Mouse (Mus musculus) olfactory bulb, adult 2 months (tissue): ENCODE data around the gene Notch1.

Experiments
- CTCF ChIP-seq: fragments of 200-500 bp; IDR thresholded peaks from 2 replicates; pipeline ENCODE4 v1.5.1; 2012; ENCODE audit warnings: low read depth, mild to moderate bottlenecking, low read length, moderate library complexity; ENCODE audit not compliant: insufficient read depth
- POLR2A ChIP-seq: fragments of 200-500 bp; IDR thresholded peaks from 2 replicates; pipeline ENCODE4 v1.6.1; 2012; ENCODE audit warnings: mild to moderate bottlenecking, low read depth, low read length, moderate library complexity; ENCODE audit not compliant: insufficient read depth

DNA sequence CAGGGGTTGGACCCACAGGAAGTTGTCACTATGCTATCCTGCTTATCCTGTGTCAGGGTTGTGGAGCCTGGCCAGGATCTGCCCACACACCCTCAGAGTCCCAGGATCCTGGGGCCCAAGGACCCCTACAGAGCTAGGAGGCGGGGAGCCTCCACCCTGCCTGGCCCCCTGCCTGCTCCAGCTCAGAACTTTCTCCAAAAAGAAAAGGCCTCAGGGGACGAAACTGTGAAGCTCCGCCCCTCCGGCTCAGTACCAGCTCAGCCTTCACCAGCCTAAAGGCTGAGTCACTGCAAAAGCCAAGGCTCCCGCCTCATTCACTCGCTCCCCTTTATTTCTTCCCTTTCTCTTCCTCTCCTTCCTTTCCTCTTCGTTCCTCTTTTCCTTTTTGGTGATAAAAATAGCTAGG is 9.0 kb downstream of the Notch1 start:
- TF ChIP-seq CTCF (no peak), POLR2A (no peak)
